Mouse (Mus musculus) midbrain, embryonic 16.5 days (tissue): ENCODE measurements around the gene Ezh1. TPM values are rescaled to one million over a fixed set of nuclear protein-coding genes. Genes with fewer than 3 reads are reported as not detected.

ENCODE experiments used
- polyA plus RNA-seq: library from polyadenylated mRNA; unstranded; fragments of >200 nt; fragmentation: Nextera tagmentation; extraction: Ambion mirVana; gene quantifications from 2 replicates; pipeline ENCODE4 v1.2.1, GENCODE M21; 2015

The Ezh1 gene
- polyA plus RNA-seq, 1 experiment from 2014 or later, result 34.4 TPM

Other genes with a start within 250 kb of the Ezh1 start
- gene Atp6v0a1, start 217.0 kb downstream of the Ezh1 start, polyA plus RNA-seq, result 155 and 172 TPM in 2 replicates
- 13.2 and 14.2 TPM in 2 replicates for gene Naglu, start 156.5 kb downstream of the Ezh1 start, polyA plus RNA-seq
- gene Hsd17b1, start 148.1 kb downstream of the Ezh1 start, polyA plus RNA-seq, result 0.21 and 0.49 TPM in 2 replicates
- 42.0 and 43.5 TPM in 2 replicates for gene Coasy, start 143.9 kb downstream of the Ezh1 start, polyA plus RNA-seq
- 93.8 and 96.5 TPM in 2 replicates for gene Mlx, start 139.2 kb downstream of the Ezh1 start, polyA plus RNA-seq
- gene Psmc3ip, start 131.0 kb downstream of the Ezh1 start, polyA plus RNA-seq, result 15.2 and 17.6 TPM in 2 replicates
- 24.4 and 25.4 TPM in 2 replicates for gene Retreg3, start 106.6 kb downstream of the Ezh1 start, polyA plus RNA-seq
- 72.6 and 75.0 TPM in 2 replicates for gene Tubg1, start 106.5 kb downstream of the Ezh1 start, polyA plus RNA-seq
- gene Tubg2, start 70.6 kb downstream of the Ezh1 start, polyA plus RNA-seq, result 62.9 and 71.4 TPM in 2 replicates
- gene Cntnap1, start 55.9 kb downstream of the Ezh1 start, polyA plus RNA-seq, result 4.2 and 4.7 TPM in 2 replicates
- gene Plekhh3, start 55.1 kb downstream of the Ezh1 start, polyA plus RNA-seq, result 6.5 and 7.6 TPM in 2 replicates
- gene Ccr10, start 51.0 kb downstream of the Ezh1 start, polyA plus RNA-seq, result 0.47 and 0.62 TPM in 2 replicates
- 79.5 and 83.8 TPM in 2 replicates for gene Ramp2, start 19.6 kb upstream of the Ezh1 start, polyA plus RNA-seq
- gene Vps25, start 27.2 kb upstream of the Ezh1 start, polyA plus RNA-seq, result 115 and 119 TPM in 2 replicates
- 6.4 and 7.4 TPM in 2 replicates for gene Wnk4, start 34.1 kb upstream of the Ezh1 start, polyA plus RNA-seq
- 0.71 and 0.80 TPM in 2 replicates for gene Cntd1, start 52.5 kb upstream of the Ezh1 start, polyA plus RNA-seq
- 208 and 224 TPM in 2 replicates for gene Coa3, start 52.7 kb upstream of the Ezh1 start, polyA plus RNA-seq
- 159 and 177 TPM in 2 replicates for gene Becn1, start 75.8 kb upstream of the Ezh1 start, polyA plus RNA-seq
- gene Psme3, start 89.8 kb upstream of the Ezh1 start, polyA plus RNA-seq, result 107 and 121 TPM in 2 replicates
- 2.0 and 2.2 TPM in 2 replicates for gene Aoc2, start 98.6 kb upstream of the Ezh1 start, polyA plus RNA-seq
- 0.13 and 0.14 TPM in 2 replicates for gene Aoc3, start 104.1 kb upstream of the Ezh1 start, polyA plus RNA-seq
- not detected in 2 replicates for gene G6pc, start 141.1 kb upstream of the Ezh1 start, polyA plus RNA-seq
- 96.2 and 98.2 TPM in 2 replicates for gene Aarsd1, start 191.2 kb upstream of the Ezh1 start, polyA plus RNA-seq
- gene Gm27029, start 198.3 kb upstream of the Ezh1 start, polyA plus RNA-seq, result 7.0 and 7.9 TPM in 2 replicates
- 32.1 and 32.6 TPM in 2 replicates for gene Rundc1, start 198.6 kb upstream of the Ezh1 start, polyA plus RNA-seq
- 3.0 and 3.1 TPM in 2 replicates for gene Ptges3l, start 198.9 kb upstream of the Ezh1 start, polyA plus RNA-seq
- gene Rpl27, start 215.8 kb upstream of the Ezh1 start, polyA plus RNA-seq, result 185 and 220 TPM in 2 replicates
- gene Ifi35, start 221.9 kb upstream of the Ezh1 start, polyA plus RNA-seq, result 2.5 and 3.1 TPM in 2 replicates
- gene Rnd2, start 238.5 kb upstream of the Ezh1 start, polyA plus RNA-seq, result 67.7 and 76.5 TPM in 2 replicates
- 134 and 145 TPM in 2 replicates for gene Vat1, start 239.8 kb upstream of the Ezh1 start, polyA plus RNA-seq